Mouse (Mus musculus): ENCODE data around the gene Rbm19.

DNA sequence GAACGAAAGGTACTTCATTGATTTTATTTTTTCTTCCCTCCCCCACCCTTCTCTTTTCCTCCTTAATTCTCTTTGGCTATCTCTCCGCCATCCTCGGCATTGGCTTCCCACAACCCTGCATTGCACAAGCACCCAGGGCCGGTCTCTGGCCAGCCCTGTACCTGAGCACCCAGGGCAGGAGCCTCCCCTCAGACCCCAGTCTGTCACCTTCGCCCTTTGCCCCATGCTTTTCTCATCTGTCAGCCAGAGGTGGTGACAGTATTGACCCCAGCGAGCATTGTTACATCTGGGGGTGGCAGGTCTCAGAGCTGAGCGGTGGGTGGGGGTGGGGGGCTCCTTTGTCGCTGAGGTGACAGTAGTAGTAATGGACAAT is 56.5 kb downstream of the Rbm19 start:
- no peak for TF ChIP-seq CTCF (IDR thresholded peaks at IDR 0.05; ENCODE audit: control insufficient read depth, insufficient read depth, insufficient read length)
- no peak for TF ChIP-seq MYOD1 (IDR thresholded peaks at IDR 0.05; ENCODE audit: control insufficient read depth, insufficient read length, low read depth)
